Mouse (Mus musculus) gastrocnemius, adult 8-10 months (tissue): ENCODE results near the gene Hpse. TPM values are rescaled to one million over a fixed set of nuclear protein-coding genes. Genes with fewer than 3 reads are reported as not detected.

Experiments used
- DNase-seq, 2 experiments: peaks; one replicate each; pipeline ENCODE4 v3.0.0; 2022; ENCODE audit warnings: low spot score in 2 of 2
- total RNA-seq, 4 experiments: library from RNA; stranded (reverse); gene quantifications; 2 replicates each; pipeline ENCODE4 v1.2.4; 2022

Gene Hpse
- total RNA-seq, 4 experiments from 2014 or later = 0.15 to 0.51 (median 0.35) TPM

GRCm38 (mm10) chr5:100643253-100643990, 76.1 kb downstream of the Hpse start:
- DNase-seq = no peak

GRCm38 (mm10) chr5:100642316-100642715, 77.2 kb downstream of the Hpse start:
- DNase-seq = no peak

- no peak for DNase-seq
Measured at GRCm38 (mm10) chr5:100638483-100638882, 81.0 kb downstream of the Hpse start.

- DNase-seq = peak in 1 of 2 experiments; percentile 25
Measured at GRCm38 (mm10) chr5:100636794-100637544, 82.5 kb downstream of the Hpse start.

- DNase-seq = no peak
Measured at GRCm38 (mm10) chr5:100635908-100636307, 83.6 kb downstream of the Hpse start.

GRCm38 (mm10) chr5:100634885-100635478, 84.5 kb downstream of the Hpse start:
- no peak for DNase-seq

GRCm38 (mm10) chr5:100632540-100633129, 86.9 kb downstream of the Hpse start:
- peak; percentile 31 to 41 for DNase-seq

Other genes with a start within 250 kb of the Hpse start
- 1 to 10 TPM; 4.9 to 8.1 (median 5.5) TPM for gene Lin54, start 219.1 kb downstream of the Hpse start, total RNA-seq
- gene Cops4, start 201.4 kb downstream of the Hpse start, total RNA-seq = 100 to 1,000 TPM; 110 to 118 (median 113) TPM
- gene Plac8, start 147.5 kb downstream of the Hpse start, total RNA-seq = under 1 TPM in 3 of 4 experiments, not detected in 1; 0.36 to 0.46 (median 0.40) TPM
- 10 to 100 TPM; 82.2 to 86.2 (median 83.6) TPM for gene Coq2, start 44.6 kb downstream of the Hpse start, total RNA-seq
- 1 to 10 TPM; 4.6 to 6.7 (median 5.9) TPM for gene Helq, start 78.9 kb upstream of the Hpse start, total RNA-seq
- 10 to 100 TPM; 67.1 to 90.8 (median 78.7) TPM for gene Mrps18c, start 78.9 kb upstream of the Hpse start, total RNA-seq
- 1 to 10 TPM; 4.8 to 6.5 (median 5.1) TPM for gene Abraxas1, start 101.2 kb upstream of the Hpse start, total RNA-seq
- gene Gpat3, start 126.0 kb upstream of the Hpse start, total RNA-seq = 1 to 10 TPM; 5.6 to 9.2 (median 6.4) TPM